14 mouse cellular contexts compared by ENCODE assay signal in the genomic region with DNA sequence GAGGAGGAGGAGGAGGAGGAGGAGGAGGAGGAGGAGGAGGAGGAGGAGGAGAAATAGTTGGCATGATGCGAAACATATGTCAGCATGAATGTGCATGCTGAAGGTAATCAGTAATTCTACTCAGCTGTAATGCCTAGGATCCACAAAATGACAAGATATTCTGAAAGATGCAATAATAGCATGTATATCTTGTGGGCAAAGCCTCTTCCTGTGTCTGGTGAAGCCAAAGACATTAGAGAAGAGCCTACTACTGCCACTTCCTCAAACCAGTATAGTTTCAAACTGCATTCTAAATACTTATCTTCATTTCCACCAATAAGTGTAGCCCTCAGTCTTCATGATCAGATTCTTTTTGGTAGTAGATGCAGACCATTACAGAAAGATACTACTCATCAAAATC.
"Had no signal": no experiment of that assay in that cellular context is flagged by ENCODE, and none has a peak within 500 bp of the region (broad histone marks: within the 10 kb centered on the region; RNA-seq: fewer than 3 reads in every experiment).

No protein-coding gene starts in this region.

- ATAC-seq: midbrain, embryonic 13.5 days; midbrain, embryonic 16.5 days had no signal

- DNase-seq: kidney, adult 9 months; kidney, postnatal 14 days; kidney, postnatal 4 days; liver, embryonic 13.5 days; lung, adult 2 months; lung, postnatal 14 days; lung, postnatal 4 days; retina, postnatal 1 day; right cerebral cortex, postnatal 25 days; spleen, adult 18-20 months; thymus, adult 18-20 months; thymus, postnatal 36 days had no signal
